Mouse (Mus musculus) megakaryocyte, adult 5-6 weeks (primary cell): Measurements from ENCODE around the gene Glb1l2. TPM values are rescaled to one million over a fixed set of nuclear protein-coding genes. Genes with fewer than 3 reads are reported as not detected.

ENCODE experiments used
- ATAC-seq: 2 replicates; pipeline ENCODE4 v1.8.0; 2016; ENCODE audit warnings: mild to moderate bottlenecking, inconsistent platforms; ENCODE audit not compliant: poor library complexity, severe bottlenecking
- total RNA-seq, 2 experiments: library from RNA; stranded (forward) in 1 of 2; stranded (reverse) in 1 of 2; fragments of 153-499, 151-499 nt in 1 of 2; fragments of 221-1000, 200-1000 nt in 1 of 2; gene quantifications; 2 replicates each; pipeline versions ENCODE4 v1.2.3 to v1.2.4; 2015 to 2017

The Glb1l2 gene
- total RNA-seq, 2 experiments from 2014 or later = not detected

DNA sequence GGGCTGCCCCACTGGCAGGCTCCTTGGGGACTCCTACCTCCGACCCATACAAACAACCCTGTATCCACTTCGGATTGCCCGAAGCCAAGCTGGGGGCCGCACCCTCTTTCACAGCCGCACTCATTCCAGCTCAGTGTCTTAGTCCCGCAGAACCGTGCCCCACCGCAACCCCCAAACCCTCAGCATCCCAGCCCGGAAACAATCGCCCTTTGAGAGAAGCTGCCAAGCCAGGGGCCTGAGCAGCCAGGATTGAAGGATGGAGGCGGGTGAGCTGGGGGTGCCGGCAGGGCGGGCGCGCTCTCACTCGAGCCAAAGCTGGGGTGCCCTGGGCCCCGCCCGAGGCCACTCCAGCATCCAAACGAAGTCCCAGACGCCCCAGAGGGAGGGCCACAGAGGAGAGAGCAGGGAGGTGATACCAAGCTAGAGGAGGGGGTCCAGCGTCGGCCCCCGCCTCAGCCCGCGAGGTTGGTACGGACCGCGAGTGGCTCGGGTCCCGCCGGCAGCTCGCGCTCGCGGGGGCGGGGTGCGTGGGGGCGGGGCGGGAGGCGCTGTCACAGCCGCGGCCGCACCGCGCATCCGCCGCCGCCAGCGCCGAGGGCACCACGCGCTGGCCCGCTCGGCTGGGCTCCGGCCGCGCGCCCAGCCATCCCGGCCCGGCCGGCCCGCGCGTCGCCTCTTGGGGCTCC, 72.9 kb downstream of the Glb1l2 start, which contains the start of gene B3gat1:
Gene B3gat1 (plus strand): TSS at position 523 of the 686 bp plus-strand sequence.
- ATAC-seq = no peak

DNA sequence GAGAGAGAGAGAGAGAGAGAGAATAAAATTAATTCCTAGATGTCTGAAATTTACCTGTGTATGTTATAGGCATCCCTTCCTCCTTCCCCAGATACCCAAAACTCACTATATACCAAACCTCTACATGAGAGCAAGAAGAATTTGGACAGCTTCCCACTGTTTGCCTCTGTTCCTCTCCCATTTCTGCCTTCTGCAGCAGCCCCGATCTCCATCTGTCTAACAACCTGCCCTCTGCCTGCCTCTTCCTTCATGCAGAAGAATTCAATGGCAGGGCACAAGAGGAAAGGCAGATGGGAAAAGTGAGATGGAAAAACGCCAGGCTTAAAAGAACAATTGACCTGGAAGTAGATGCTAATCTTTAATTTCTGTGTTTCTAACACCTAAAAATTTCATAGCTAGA, 77.7 kb downstream of the Glb1l2 start:
- no peak for ATAC-seq

DNA sequence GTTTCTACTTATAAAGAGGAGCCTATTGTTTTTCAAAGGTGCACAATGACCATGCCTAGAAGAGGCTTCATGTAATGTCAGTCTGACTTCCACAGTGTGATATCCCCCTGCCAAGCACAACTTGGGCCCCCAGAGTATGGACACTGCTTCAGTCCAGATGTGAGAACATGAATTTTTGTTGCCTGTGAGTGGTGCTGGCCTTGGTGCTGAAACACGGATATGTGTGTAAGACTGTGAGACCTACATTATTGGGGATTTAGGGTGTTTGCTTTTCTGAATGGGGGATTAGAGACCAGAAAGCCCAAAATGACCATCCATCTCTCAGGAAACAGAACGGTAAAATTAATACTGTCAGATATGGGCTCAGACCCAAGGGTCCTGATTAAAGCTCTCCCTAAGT, 78.8 kb downstream of the Glb1l2 start:
- no peak for ATAC-seq

DNA sequence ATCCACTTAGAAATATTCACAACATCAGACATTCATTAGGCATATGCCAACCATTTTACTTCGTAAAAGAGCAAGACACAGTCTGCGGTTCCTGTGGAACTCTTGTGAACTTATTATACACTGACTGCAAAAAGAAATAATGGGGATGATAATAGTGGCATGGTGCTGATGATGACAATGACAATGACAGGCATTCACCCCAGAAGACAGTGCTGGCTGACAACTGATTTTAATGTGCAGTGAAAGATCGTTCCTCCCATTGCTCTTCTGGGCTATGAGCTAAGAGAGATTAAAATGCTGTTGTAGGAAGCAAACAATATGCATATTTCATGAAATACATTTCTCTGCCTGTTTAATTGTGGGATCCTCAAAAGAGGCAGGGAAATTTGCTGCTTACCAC, 80.6 kb downstream of the Glb1l2 start:
- no peak for ATAC-seq

DNA sequence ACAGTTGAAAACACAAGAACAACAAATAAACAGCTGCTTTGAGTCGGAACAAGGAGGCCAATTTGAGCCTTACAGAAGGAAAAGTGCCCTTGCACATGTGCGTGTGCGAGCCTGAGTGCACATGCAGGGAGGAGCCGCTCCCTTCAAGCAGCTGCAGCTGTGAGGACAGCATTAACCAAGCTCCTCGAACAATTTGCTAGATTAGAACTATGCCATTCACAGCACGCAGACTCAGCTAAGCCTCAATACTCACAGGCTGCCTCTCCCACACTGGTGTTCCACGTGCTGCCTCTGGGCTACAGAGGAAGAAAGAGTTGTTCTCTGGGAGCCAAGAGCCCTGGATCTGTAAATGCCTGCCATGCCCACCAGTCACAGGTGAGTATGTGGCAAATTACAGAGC, 84.5 kb downstream of the Glb1l2 start:
- ATAC-seq = no peak

DNA sequence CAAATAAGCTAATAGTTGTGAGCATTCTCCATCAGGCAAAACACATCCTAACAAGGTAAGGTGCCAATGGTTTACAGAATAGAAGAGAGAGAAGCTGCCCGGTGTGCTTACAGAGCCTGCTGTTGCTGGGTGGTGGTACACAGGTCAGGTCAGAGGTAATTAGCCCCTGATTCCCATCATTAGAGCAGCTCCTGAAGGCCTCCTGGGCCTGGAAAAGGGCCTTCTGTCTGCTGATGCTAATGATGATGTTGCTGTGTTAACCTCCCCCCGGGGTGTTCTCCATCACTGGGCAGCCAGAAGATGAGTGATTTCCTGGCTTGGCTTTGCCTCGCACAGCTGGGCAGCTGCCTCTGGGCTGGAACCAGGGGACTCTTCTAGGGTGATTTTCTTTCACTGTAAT, 87.9 kb downstream of the Glb1l2 start:
- no peak for ATAC-seq

Other genes starting within 250 kb of the Glb1l2 start
- not detected in 2 replicates for gene B3gat1, start 72.7 kb downstream of the Glb1l2 start, total RNA-seq (2015)
- not detected in 2 replicates for gene B3gat1, start 72.7 kb downstream of the Glb1l2 start, total RNA-seq (2017)
- gene Glb1l3, start 54.4 kb upstream of the Glb1l2 start, total RNA-seq (2015) = not detected in 2 replicates
- not detected in 2 replicates for gene Glb1l3, start 54.4 kb upstream of the Glb1l2 start, total RNA-seq (2017)
- gene Gm1110, start 116.6 kb upstream of the Glb1l2 start, total RNA-seq (2015) = not detected in 2 replicates
- gene Gm1110, start 116.6 kb upstream of the Glb1l2 start, total RNA-seq (2017) = not detected in 2 replicates
- gene Acad8, start 193.1 kb upstream of the Glb1l2 start, total RNA-seq (2015) = 16.0 and 17.5 TPM in 2 replicates
- 11.8 and 15.4 TPM in 2 replicates for gene Acad8, start 193.1 kb upstream of the Glb1l2 start, total RNA-seq (2017)
- gene Thyn1, start 193.2 kb upstream of the Glb1l2 start, total RNA-seq (2015) = 38.2 and 42.1 TPM in 2 replicates
- gene Thyn1, start 193.2 kb upstream of the Glb1l2 start, total RNA-seq (2017) = 33.7 and 45.3 TPM in 2 replicates
- gene Vps26b, start 223.6 kb upstream of the Glb1l2 start, total RNA-seq (2015) = 49.7 and 55.2 TPM in 2 replicates
- 47.0 and 48.4 TPM in 2 replicates for gene Vps26b, start 223.6 kb upstream of the Glb1l2 start, total RNA-seq (2017)
- gene Ncapd3, start 223.7 kb upstream of the Glb1l2 start, total RNA-seq (2015) = 77.3 and 79.1 TPM in 2 replicates
- 44.0 and 53.4 TPM in 2 replicates for gene Ncapd3, start 223.7 kb upstream of the Glb1l2 start, total RNA-seq (2017)